Mouse (Mus musculus) forebrain, embryonic 10.5 days (tissue): ENCODE measurements around the gene Scgb3a1. TPM values are rescaled to one million over a fixed set of nuclear protein-coding genes. Genes with fewer than 3 reads are reported as not detected.

ENCODE experiments used
- DNase-seq: peaks from one replicate; pipeline ENCODE4 v3.0.0-alpha.2; 2017; ENCODE audit warnings: low spot score; ENCODE audit errors: extremely low spot score
- H3K27ac ChIP-seq: fragments of 300-500 bp; sonication (generic); 2 replicates; pipeline ENCODE4 v1.5.1; 2016; ENCODE audit warnings: mild to moderate bottlenecking
- H3K27me3 ChIP-seq: fragments of 300-500 bp; sonication (generic); 2 replicates; pipeline ENCODE4 v1.6.1; 2016; ENCODE audit warnings: mild to moderate bottlenecking; ENCODE audit not compliant: poor library complexity, severe bottlenecking
- H3K36me3 ChIP-seq: fragments of 300-500 bp; sonication (generic); replicated peaks from 2 replicates; pipeline ENCODE4 v1.6.1; 2016; ENCODE audit warnings: mild to moderate bottlenecking, moderate library complexity
- H3K4me1 ChIP-seq: fragments of 300-500 bp; sonication (generic); 2 replicates; pipeline ENCODE4 v1.6.1; 2016
- H3K4me3 ChIP-seq: fragments of 300-500 bp; sonication (generic); 2 replicates; pipeline ENCODE4 v1.5.1; 2016; ENCODE audit warnings: mild to moderate bottlenecking, moderate library complexity
- H3K9me3 ChIP-seq: fragments of 300-500 bp; sonication (generic); 2 replicates; pipeline ENCODE4 v1.6.1; 2016; ENCODE audit warnings: mild to moderate bottlenecking, moderate library complexity
- WGBS: fragments of 180-500 bp; shearing (Covaris S2); methylation state at CpG from one replicate; pipeline ENCODE4 v1.1.7; 2016; 5-methylcytosine and 5-hydroxymethylcytosine counted together
- polyA plus RNA-seq: library from polyadenylated mRNA; unstranded; fragments of >200 nt; fragmentation: Nextera tagmentation; extraction: Ambion mirVana; gene quantifications from 2 replicates; pipeline ENCODE4 v1.2.1, GENCODE M21; 2016

Gene Scgb3a1
- not detected in 2 replicates for polyA plus RNA-seq

- no peaks in the 10 kb centered on the region for H3K9me3 ChIP-seq
- H3K4me1 ChIP-seq, result peaks cover 4% of the 10 kb centered on the region; the same call in 1 of the 2 replicates
- 88% methylated on average over 5 of the region's 5 CpGs for WGBS
- no peak for DNase-seq
- H3K27me3 ChIP-seq, result no peaks in the 10 kb centered on the region
- no peak within 1 kb of the TSS for H3K27ac ChIP-seq
- no peak within 1 kb of the TSS for H3K4me3 ChIP-seq
- H3K36me3 ChIP-seq, result peaks cover 4% of the 10 kb centered on the region
Observed at GRCm38 (mm10) chr11:49663310-49663709, at the start of gene Scgb3a1. Gene Scgb3a1 (plus strand): TSS chr11:49663610.

- Histone ChIP-seq H3K4me1 (peaks cover 4% of the 10 kb centered on the region; the same call in 1 of the 2 replicates), H3K4me3 (no peak overlapping the region), H3K27me3 (peaks cover 32% of the 10 kb centered on the region), H3K36me3 (no peaks in the 10 kb centered on the region), H3K27ac (no peak overlapping the region), H3K9me3 (no peaks in the 10 kb centered on the region)
- WGBS, result 94% methylated on average over 10 of the region's 10 CpGs
- DNase-seq, result no peak
Observed at GRCm38 (mm10) chr11:49615856-49616725, 47.3 kb upstream of the Scgb3a1 start.

- DNase-seq, result no peak
- peaks cover 12% of the 10 kb centered on the region for H3K27me3 ChIP-seq
- H3K4me3 ChIP-seq, result no peak overlapping the region
- H3K4me1 ChIP-seq, result peaks cover 1% of the 10 kb centered on the region; the same call in 1 of the 2 replicates
- WGBS, result 77% methylated on average over 8 of the region's 8 CpGs
- no peaks in the 10 kb centered on the region for H3K9me3 ChIP-seq
- H3K36me3 ChIP-seq, result no peaks in the 10 kb centered on the region
- H3K27ac ChIP-seq, result no peak overlapping the region
Observed at GRCm38 (mm10) chr11:49618476-49618875, 44.9 kb upstream of the Scgb3a1 start.

- WGBS, result 87% methylated on average over 5 of the region's 5 CpGs
- no peak for DNase-seq
- H3K4me3 ChIP-seq, result no peak overlapping the region
- no peaks in the 10 kb centered on the region for H3K9me3 ChIP-seq
- H3K27me3 ChIP-seq, result no peaks in the 10 kb centered on the region
- no peaks in the 10 kb centered on the region for H3K4me1 ChIP-seq
- no peak overlapping the region for H3K27ac ChIP-seq
- H3K36me3 ChIP-seq, result no peaks in the 10 kb centered on the region
Observed at GRCm38 (mm10) chr11:49621953-49622352, 41.5 kb upstream of the Scgb3a1 start.

GRCm38 (mm10) chr11:49624156-49624555 lies 39.3 kb upstream of the Scgb3a1 start:
- WGBS, result 79% methylated on average over 3 of the region's 3 CpGs
- no peak for DNase-seq
- Histone ChIP-seq H3K27ac (no peak overlapping the region), H3K9me3 (no peaks in the 10 kb centered on the region), H3K4me3 (no peak overlapping the region), H3K36me3 (no peaks in the 10 kb centered on the region), H3K27me3 (no peaks in the 10 kb centered on the region), H3K4me1 (no peaks in the 10 kb centered on the region)

GRCm38 (mm10) chr11:49625863-49626262 lies 37.5 kb upstream of the Scgb3a1 start:
- no peaks in the 10 kb centered on the region for H3K4me1 ChIP-seq
- no peak for DNase-seq
- H3K9me3 ChIP-seq, result no peaks in the 10 kb centered on the region
- H3K36me3 ChIP-seq, result no peaks in the 10 kb centered on the region
- H3K27ac ChIP-seq, result no peak overlapping the region
- no peaks in the 10 kb centered on the region for H3K27me3 ChIP-seq
- WGBS, result 67% methylated on average over 15 of the region's 15 CpGs
- H3K4me3 ChIP-seq, result no peak overlapping the region

GRCm38 (mm10) chr11:49626748-49627147 lies 36.7 kb upstream of the Scgb3a1 start:
- 0 out of 2 replicates have a peak, but pooled peaks cover under 1% of the 10 kb centered on the region for H3K27me3 ChIP-seq
- H3K36me3 ChIP-seq, result no peaks in the 10 kb centered on the region
- no peak for DNase-seq
- 71% methylated on average over 8 of the region's 8 CpGs for WGBS
- H3K27ac ChIP-seq, result no peak overlapping the region
- H3K4me3 ChIP-seq, result no peak overlapping the region
- H3K4me1 ChIP-seq, result no peaks in the 10 kb centered on the region
- no peaks in the 10 kb centered on the region for H3K9me3 ChIP-seq

- H3K4me3 ChIP-seq, result no peak overlapping the region
- peaks cover 44% of the 10 kb centered on the region for H3K27me3 ChIP-seq
- 28% methylated on average over 3 of the region's 3 CpGs for WGBS
- no peaks in the 10 kb centered on the region for H3K36me3 ChIP-seq
- no peaks in the 10 kb centered on the region for H3K9me3 ChIP-seq
- peaks cover 12% of the 10 kb centered on the region for H3K4me1 ChIP-seq
- H3K27ac ChIP-seq, result no peak overlapping the region
- DNase-seq, result no peak
Observed at GRCm38 (mm10) chr11:49631154-49631553, 32.3 kb upstream of the Scgb3a1 start.

GRCm38 (mm10) chr11:49632256-49632655 lies 31.2 kb upstream of the Scgb3a1 start:
- no peak for DNase-seq
- 85% methylated on average over 2 of the region's 2 CpGs for WGBS
- Histone ChIP-seq H3K4me1 (peaks cover 22% of the 10 kb centered on the region), H3K27me3 (peaks cover 55% of the 10 kb centered on the region), H3K9me3 (no peaks in the 10 kb centered on the region), H3K36me3 (no peaks in the 10 kb centered on the region), H3K4me3 (no peak overlapping the region), H3K27ac (no peak overlapping the region)

- no peak for DNase-seq
- no peak overlapping the region for H3K27ac ChIP-seq
- 7% methylated on average over 22 of the region's 22 CpGs for WGBS
- no peaks in the 10 kb centered on the region for H3K36me3 ChIP-seq
- peaks cover 66% of the 10 kb centered on the region for H3K27me3 ChIP-seq
- no peaks in the 10 kb centered on the region for H3K9me3 ChIP-seq
- peaks cover 22% of the 10 kb centered on the region for H3K4me1 ChIP-seq
- peak overlapping the region; percentile 24 for H3K4me3 ChIP-seq
Observed at GRCm38 (mm10) chr11:49634101-49634500, 29.3 kb upstream of the Scgb3a1 start.

GRCm38 (mm10) chr11:49635671-49636070 lies 27.7 kb upstream of the Scgb3a1 start:
- H3K27me3 ChIP-seq, result peaks cover 66% of the 10 kb centered on the region
- no peak for DNase-seq
- no peaks in the 10 kb centered on the region for H3K9me3 ChIP-seq
- peaks cover 22% of the 10 kb centered on the region for H3K4me1 ChIP-seq
- H3K36me3 ChIP-seq, result no peaks in the 10 kb centered on the region
- H3K27ac ChIP-seq, result no peak overlapping the region
- WGBS, result 76% methylated on average over 6 of the region's 6 CpGs
- no peak overlapping the region for H3K4me3 ChIP-seq

GRCm38 (mm10) chr11:49636449-49636848 lies 27.0 kb upstream of the Scgb3a1 start:
- peaks cover 66% of the 10 kb centered on the region for H3K27me3 ChIP-seq
- peaks cover 22% of the 10 kb centered on the region for H3K4me1 ChIP-seq
- peak overlapping the region; percentile 33 for H3K4me3 ChIP-seq
- peak; percentile 46 for DNase-seq
- H3K36me3 ChIP-seq, result no peaks in the 10 kb centered on the region
- no peaks in the 10 kb centered on the region for H3K9me3 ChIP-seq
- 3% methylated on average over 11 of the region's 11 CpGs for WGBS
- H3K27ac ChIP-seq, result no peak overlapping the region

- Histone ChIP-seq H3K4me1 (peaks cover 3% of the 10 kb centered on the region; the same call in 1 of the 2 replicates), H3K9me3 (no peaks in the 10 kb centered on the region), H3K4me3 (no peak overlapping the region), H3K27me3 (no peaks in the 10 kb centered on the region), H3K36me3 (no peaks in the 10 kb centered on the region), H3K27ac (no peak overlapping the region)
- WGBS, result 73% methylated on average over 8 of the region's 8 CpGs
- no peak for DNase-seq
Observed at GRCm38 (mm10) chr11:49645677-49646076, 17.7 kb upstream of the Scgb3a1 start.
